Mouse (Mus musculus): Measurements from ENCODE around the gene Pbld1.
A peak's percentile ranks its signal among the peaks of the same experiment; 100 is the strongest.

Gene Pbld1

GRCm38 (mm10) chr10:63059862-63060261 is at the start of gene Pbld1:
Gene Pbld1, plus strand, starts transcription at chr10:63060162.
- no peak for DNase-seq (ENCODE audit: inconsistent ontology term)

GRCm38 (mm10) chr10:63010268-63010667 is 49.7 kb upstream of the Pbld1 start:
- DNase-seq (ENCODE audit: inconsistent ontology term): no peak

GRCm38 (mm10) chr10:63011556-63011955 is 48.4 kb upstream of the Pbld1 start:
- no peak for DNase-seq (ENCODE audit: inconsistent ontology term)

- DNase-seq (ENCODE audit: inconsistent ontology term): no peak
These were observed 46.5 kb upstream of the Pbld1 start for GRCm38 (mm10) chr10:63013476-63013875.

- no peak for DNase-seq (ENCODE audit: inconsistent ontology term)
These were observed 45.8 kb upstream of the Pbld1 start for GRCm38 (mm10) chr10:63014168-63014567.

GRCm38 (mm10) chr10:63019304-63019703 is 40.7 kb upstream of the Pbld1 start:
- no peak for DNase-seq (ENCODE audit: inconsistent ontology term)

- no peak for DNase-seq (ENCODE audit: inconsistent ontology term)
These were observed 38.3 kb upstream of the Pbld1 start for GRCm38 (mm10) chr10:63021702-63022101.

- DNase-seq (ENCODE audit: inconsistent ontology term): no peak
These were observed 37.3 kb upstream of the Pbld1 start for GRCm38 (mm10) chr10:63022541-63023120.

GRCm38 (mm10) chr10:63023121-63023748 is 36.7 kb upstream of the Pbld1 start:
- DNase-seq (ENCODE audit: inconsistent ontology term): peak; percentile 83

- peak; percentile 99 for DNase-seq (ENCODE audit: inconsistent ontology term)
These were observed 36.0 kb upstream of the Pbld1 start, which contains the start of the genes Hnrnph3 and Pbld2 for GRCm38 (mm10) chr10:63023749-63024579. Gene Hnrnph3, minus strand, starts transcription at chr10:63024217. Gene Pbld2, plus strand, starts transcription at chr10:63024315.

GRCm38 (mm10) chr10:63024580-63024910 is 35.4 kb upstream of the Pbld1 start:
- peak; percentile 87 for DNase-seq (ENCODE audit: inconsistent ontology term)

GRCm38 (mm10) chr10:63025016-63025415 is 34.9 kb upstream of the Pbld1 start:
- DNase-seq (ENCODE audit: inconsistent ontology term): peak; percentile 42

- peak; percentile 85 for DNase-seq (ENCODE audit: inconsistent ontology term)
These were observed 34.4 kb upstream of the Pbld1 start for GRCm38 (mm10) chr10:63025491-63026011.

GRCm38 (mm10) chr10:63026156-63026794 is 33.7 kb upstream of the Pbld1 start:
- DNase-seq (ENCODE audit: inconsistent ontology term): peak; percentile 24

- no peak for DNase-seq (ENCODE audit: inconsistent ontology term)
These were observed 33.2 kb upstream of the Pbld1 start for GRCm38 (mm10) chr10:63026795-63027160.

- DNase-seq (ENCODE audit: inconsistent ontology term): no peak
These were observed 32.4 kb upstream of the Pbld1 start for GRCm38 (mm10) chr10:63027376-63028161.

- no peak for DNase-seq (ENCODE audit: inconsistent ontology term)
These were observed 31.6 kb upstream of the Pbld1 start for GRCm38 (mm10) chr10:63028396-63028795.

GRCm38 (mm10) chr10:63032267-63032666 is 27.7 kb upstream of the Pbld1 start:
- no peak for DNase-seq (ENCODE audit: inconsistent ontology term)

GRCm38 (mm10) chr10:63032956-63033355 is 27.0 kb upstream of the Pbld1 start:
- no peak for DNase-seq (ENCODE audit: inconsistent ontology term)

- DNase-seq (ENCODE audit: inconsistent ontology term): no peak
These were observed 21.2 kb upstream of the Pbld1 start for GRCm38 (mm10) chr10:63038571-63039320.

Data from Muller cell, postnatal 12 days (primary cell).